Mouse (Mus musculus) heart, embryonic 10.5 days (tissue): ENCODE data around the gene Ugt3a1. TPM values are rescaled to one million over a fixed set of nuclear protein-coding genes. Genes with fewer than 3 reads are reported as not detected.

Experiments used
- DNase-seq: peaks from one replicate; pipeline ENCODE4 v3.0.0-alpha.2; 2017; ENCODE audit warnings: low spot score
- H3K27ac ChIP-seq: fragments of 300-500 bp; sonication (generic); 2 replicates; pipeline ENCODE4 v1.5.1; 2016; ENCODE audit warnings: mild to moderate bottlenecking
- H3K27me3 ChIP-seq: fragments of 300-500 bp; sonication (generic); 2 replicates; pipeline ENCODE4 v1.6.1; 2016; ENCODE audit warnings: mild to moderate bottlenecking; ENCODE audit not compliant: poor library complexity, insufficient read depth, severe bottlenecking
- H3K36me3 ChIP-seq: fragments of 300-500 bp; sonication (generic); 2 replicates; pipeline ENCODE4 v1.6.1; 2016; ENCODE audit warnings: mild to moderate bottlenecking, moderate library complexity
- H3K4me1 ChIP-seq: fragments of 300-500 bp; sonication (generic); 2 replicates; pipeline ENCODE4 v1.6.1; 2016; ENCODE audit warnings: mild to moderate bottlenecking
- H3K4me3 ChIP-seq: fragments of 300-500 bp; sonication (generic); 2 replicates; pipeline ENCODE4 v1.5.1; 2016; ENCODE audit warnings: mild to moderate bottlenecking, moderate library complexity
- H3K9me3 ChIP-seq: fragments of 300-500 bp; sonication (generic); 2 replicates; pipeline ENCODE4 v1.6.1; 2016; ENCODE audit warnings: mild to moderate bottlenecking, moderate library complexity
- WGBS: fragments of 180-500 bp; shearing (Covaris S2); methylation state at CpG from one replicate; pipeline ENCODE4 v1.1.7; 2016; 5-methylcytosine and 5-hydroxymethylcytosine counted together
- polyA plus RNA-seq: library from polyadenylated mRNA; unstranded; fragments of >200 nt; fragmentation: Nextera tagmentation; extraction: Ambion mirVana; gene quantifications from 2 replicates; pipeline ENCODE4 v1.2.1, GENCODE M21; 2016

Gene Ugt3a1
- polyA plus RNA-seq, 1 experiment from 2014 or later = not detected

GRCm38 (mm10) chr15:9337021-9337420 is 60.3 kb downstream of the Ugt3a1 start:
- Histone ChIP-seq H3K36me3 (no peaks in the 10 kb centered on the region), H3K4me1 (no peaks in the 10 kb centered on the region), H3K27me3 (no peaks in the 10 kb centered on the region), H3K27ac (no peak overlapping the region), H3K4me3 (no peak overlapping the region), H3K9me3 (no peaks in the 10 kb centered on the region)
- DNase-seq = no peak
- WGBS = 67% methylated on average over 3 of the region's 3 CpGs

GRCm38 (mm10) chr15:9348739-9349138 is 72.1 kb downstream of the Ugt3a1 start:
- WGBS = 40% methylated on average over 3 of the region's 3 CpGs

DNA sequence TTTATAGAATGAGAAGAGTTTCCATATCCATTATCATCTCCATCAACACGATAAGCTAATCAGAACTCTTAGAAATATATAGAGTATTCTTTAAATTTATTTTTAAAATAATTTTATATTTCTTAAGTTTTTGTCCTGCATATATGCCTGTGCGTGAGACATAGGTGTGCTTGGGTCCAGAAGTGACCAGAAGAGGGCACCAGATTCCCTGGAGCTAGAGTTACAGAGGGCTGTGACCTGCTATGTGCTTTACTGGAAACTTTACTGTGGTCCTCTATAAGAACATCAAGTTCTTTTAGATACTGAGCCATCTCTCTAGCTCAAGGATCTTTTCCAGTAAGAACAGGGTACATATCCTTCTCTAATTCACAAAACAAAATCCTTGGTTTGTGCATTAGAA is 86.1 kb downstream of the Ugt3a1 start:
- no peaks in the 10 kb centered on the region for H3K9me3 ChIP-seq
- H3K27ac ChIP-seq = no peak overlapping the region
- WGBS = 52% methylated on average over 2 of the region's 2 CpGs
- no peak overlapping the region for H3K4me3 ChIP-seq
- no peaks in the 10 kb centered on the region for H3K4me1 ChIP-seq
- no peaks in the 10 kb centered on the region for H3K36me3 ChIP-seq
- no peaks in the 10 kb centered on the region for H3K27me3 ChIP-seq
- DNase-seq = no peak

More at GRCm38 (mm10) chr15:9348739-9349138, 72.1 kb downstream of the Ugt3a1 start:
- Histone ChIP-seq H3K4me3 (no peak overlapping the region), H3K27me3 (no peaks in the 10 kb centered on the region), H3K9me3 (no peaks in the 10 kb centered on the region), H3K36me3 (no peaks in the 10 kb centered on the region), H3K4me1 (no peaks in the 10 kb centered on the region), H3K27ac (no peak overlapping the region)
- no peak for DNase-seq

Other genes starting within 250 kb of the Ugt3a1 start
- gene Nadk2, start 205.6 kb upstream of the Ugt3a1 start, polyA plus RNA-seq = 54.9 and 61.9 TPM in 2 replicates
- 2.1 and 2.2 TPM in 2 replicates for gene Lmbrd2, start 136.3 kb upstream of the Ugt3a1 start, polyA plus RNA-seq
- 58.1 and 76.3 TPM in 2 replicates for gene Skp2, start 121.5 kb upstream of the Ugt3a1 start, polyA plus RNA-seq
- not detected in 2 replicates for gene Ugt3a2, start 58.7 kb downstream of the Ugt3a1 start, polyA plus RNA-seq
- 0.51 and 2.0 TPM in 2 replicates for gene Capsl, start 159.1 kb downstream of the Ugt3a1 start, polyA plus RNA-seq